Mouse (Mus musculus) right cerebral cortex, postnatal 10 days (tissue): ENCODE measurements around the gene Tcf3.

Experiments
- DNase-seq, 2 experiments: peaks; one replicate each; pipeline ENCODE4 v3.0.0; 2021; ENCODE audit warnings: low spot score in 2 of 2

The Tcf3 gene

DNA sequence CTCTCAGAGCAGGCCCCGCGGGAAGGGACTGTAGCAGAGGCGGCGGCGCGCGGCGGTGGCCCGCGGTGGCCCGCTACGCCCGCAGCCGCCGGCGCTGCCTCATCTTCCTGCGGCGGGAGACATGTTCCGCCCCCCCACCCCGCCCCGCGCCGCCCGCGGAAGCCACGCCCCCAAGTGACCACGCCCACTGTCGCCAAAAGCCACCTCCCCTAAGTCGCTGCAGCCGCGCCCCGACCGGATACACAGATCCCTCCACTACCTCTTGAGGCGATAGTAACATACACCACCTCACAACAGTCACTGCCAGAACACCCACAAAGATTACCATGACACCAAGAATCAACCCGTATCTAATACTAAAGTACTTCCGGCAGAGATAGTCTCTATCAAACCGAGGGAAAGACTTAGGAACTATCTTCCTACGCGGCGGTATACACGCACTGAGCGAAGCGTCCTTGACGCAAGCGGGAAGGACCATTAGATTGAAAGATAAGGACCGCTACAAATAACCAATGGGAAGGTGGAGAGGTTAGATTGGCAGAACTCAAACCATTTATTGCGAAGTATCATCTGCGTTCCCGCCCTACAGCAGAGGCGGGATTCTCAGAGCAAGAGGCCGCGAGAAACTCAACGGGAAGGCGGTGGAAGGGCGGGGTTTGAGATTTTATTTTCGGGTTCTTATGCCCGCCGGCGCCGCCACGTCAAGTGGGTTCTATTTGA, at the start of gene Tcf3:
Gene Tcf3, minus strand, starts transcription at position 135 of the 720 bp plus-strand sequence.
- peak; percentile 97 to 98 for DNase-seq

DNA sequence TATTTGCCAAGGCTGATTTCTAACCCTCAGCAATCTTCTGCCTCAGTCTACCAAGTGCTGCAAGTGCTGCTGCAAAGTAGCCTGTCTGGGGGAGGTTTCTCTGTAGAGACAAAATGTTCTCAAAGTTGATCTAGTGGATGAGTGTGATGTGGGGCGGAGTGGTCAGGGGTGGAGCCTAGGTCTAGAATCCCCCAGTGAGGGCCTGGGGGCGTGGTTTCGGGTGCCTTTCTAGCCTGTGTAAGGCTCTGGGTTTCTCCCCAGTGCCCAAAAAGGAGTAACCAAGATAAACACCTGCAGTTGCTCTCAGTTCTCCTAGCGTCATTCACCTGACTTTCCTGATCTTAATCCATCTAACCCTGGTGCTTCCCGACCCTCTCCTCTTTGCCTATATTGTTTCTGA, 47.6 kb upstream of the Tcf3 start:
- DNase-seq = no peak

DNA sequence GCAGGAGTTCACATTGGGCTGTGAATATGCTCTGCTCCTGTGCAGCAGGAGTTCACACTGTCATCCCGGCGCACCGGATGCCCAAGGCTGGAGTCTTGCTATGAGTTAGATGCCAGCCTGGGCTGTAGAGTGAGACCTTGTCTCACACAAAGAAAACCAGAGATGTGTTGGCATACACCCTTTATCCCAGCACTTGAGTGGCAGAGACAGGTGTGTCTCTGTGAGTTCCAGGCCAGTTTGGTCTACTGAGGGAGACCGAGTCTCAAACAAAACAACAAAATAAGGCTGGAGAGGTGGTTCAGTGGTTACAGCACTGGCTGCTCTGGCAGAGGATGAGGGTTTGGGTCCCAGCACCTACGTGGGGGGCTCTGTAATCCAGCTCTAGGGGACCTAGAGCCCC, 45.1 kb upstream of the Tcf3 start:
- no peak for DNase-seq

DNA sequence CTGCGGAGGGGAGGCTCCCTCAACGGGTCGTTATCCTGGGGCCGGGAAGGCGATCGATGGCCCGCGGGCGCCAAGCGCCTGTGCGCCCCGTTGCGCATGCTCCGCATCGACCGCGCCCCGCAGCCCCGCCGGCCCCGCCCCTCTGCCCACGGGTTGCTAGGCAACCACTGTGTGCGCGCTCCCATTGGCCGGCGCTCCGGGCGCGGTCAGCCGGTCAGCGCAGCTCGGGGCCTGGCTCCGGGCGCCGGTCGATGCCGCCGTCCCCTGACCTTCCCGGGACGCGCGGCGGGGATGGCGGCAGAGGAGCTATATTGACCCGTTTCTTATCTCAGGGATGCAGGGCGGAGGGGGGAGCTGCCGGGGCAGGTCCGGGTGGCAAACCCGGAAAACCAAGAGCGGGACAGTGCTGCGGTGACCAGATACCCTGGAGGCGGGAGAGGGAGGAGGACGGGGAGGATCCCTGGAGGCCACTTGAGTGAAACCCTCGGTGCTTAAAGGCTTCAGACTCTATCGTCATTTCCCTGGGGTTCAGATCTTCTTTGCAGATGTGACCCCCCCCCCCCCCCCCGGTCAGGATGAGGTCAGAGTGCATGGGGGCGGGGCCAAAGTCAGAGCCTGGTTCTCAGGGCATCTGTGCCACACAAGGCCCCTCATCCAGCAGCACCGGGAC, 42.0 kb upstream of the Tcf3 start:
- peak; percentile 92 to 93 for DNase-seq

DNA sequence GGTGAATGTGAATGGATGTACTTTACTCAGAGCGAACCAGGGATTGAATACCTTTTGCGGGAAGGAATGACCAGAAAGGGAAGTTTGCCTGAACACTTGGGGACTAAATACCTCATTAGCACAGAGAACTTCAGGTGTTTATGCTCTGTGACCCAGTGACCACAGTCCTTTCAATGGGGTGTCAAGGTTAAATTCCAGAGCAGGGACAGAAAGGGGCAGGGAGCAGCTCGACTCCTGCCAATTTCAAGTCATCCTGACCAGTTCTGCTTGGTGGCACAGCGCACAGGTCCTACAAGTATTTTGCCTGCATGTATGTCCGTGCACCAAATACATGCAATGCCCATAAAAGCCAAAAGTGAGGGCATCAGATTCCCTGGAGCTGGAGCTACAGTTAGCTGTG, 31.6 kb upstream of the Tcf3 start:
- DNase-seq = no peak

DNA sequence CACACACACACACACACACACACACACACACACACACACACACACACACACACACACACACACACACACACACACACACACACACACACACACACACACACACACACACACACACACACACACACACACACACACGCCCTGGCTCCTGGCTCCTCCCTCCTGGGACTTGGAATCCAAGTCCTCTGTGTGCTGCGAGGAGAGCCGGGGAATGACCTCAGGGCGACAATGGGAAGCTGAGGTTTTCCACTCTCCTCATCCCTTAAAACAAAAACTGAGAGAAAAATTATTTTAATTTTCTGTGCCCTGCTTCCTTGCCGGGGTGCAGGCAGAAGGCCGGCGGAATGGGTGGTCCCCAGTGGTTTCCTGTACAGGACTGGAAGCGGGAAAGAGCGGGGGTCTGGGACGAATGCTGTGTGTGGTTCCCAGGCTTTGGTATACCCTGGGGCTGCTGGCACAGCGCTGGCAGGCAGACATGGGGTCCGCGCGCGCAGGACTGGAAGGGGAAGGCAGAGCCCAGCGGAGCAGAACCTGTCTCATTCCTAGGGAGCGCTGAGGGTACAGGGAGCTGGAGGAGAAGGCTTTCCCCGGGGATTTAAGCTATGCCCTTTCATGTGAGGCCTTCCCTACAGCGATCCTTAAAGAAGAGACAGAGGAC, 31.1 kb upstream of the Tcf3 start:
- DNase-seq = no peak

DNA sequence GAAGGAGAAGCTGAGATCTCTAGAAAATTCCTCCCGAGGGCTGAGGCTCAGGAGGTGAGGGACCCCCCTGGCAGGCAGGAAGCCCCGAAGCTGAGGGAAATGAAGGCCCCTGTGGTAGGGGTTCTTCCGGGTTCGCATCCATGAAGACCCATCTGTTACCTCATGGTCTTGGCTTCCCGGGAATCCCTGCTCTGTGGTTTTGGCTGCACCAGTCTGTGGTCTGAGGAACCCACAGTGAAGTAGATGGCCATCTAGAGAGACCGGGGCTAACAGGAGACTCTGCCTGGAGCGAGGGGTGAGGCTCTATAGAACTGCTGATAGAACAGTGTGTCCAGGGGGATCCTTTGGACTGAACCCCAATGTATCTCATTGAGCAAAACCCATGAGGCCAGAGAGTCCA, 27.9 kb upstream of the Tcf3 start:
- DNase-seq = no peak

DNA sequence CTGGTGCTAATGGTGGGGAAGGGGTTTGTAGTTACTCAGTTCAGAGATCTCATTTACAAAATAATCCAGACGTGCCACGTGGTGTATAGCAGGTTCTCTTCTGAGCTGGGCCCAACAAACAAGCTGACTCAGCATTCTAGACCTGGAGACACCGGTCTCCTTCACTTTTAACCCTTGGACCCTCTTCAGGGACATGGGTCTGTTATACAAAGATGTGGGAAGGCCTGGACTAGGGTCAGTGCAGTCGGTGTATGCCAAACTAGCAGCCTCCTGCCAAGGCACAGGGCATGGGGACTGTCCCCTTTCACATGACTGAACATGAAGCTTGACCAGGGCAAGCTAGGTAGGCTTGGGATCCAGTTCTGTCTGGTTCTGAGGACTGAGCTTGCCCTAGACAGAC, 26.9 kb upstream of the Tcf3 start:
- no peak for DNase-seq

DNA sequence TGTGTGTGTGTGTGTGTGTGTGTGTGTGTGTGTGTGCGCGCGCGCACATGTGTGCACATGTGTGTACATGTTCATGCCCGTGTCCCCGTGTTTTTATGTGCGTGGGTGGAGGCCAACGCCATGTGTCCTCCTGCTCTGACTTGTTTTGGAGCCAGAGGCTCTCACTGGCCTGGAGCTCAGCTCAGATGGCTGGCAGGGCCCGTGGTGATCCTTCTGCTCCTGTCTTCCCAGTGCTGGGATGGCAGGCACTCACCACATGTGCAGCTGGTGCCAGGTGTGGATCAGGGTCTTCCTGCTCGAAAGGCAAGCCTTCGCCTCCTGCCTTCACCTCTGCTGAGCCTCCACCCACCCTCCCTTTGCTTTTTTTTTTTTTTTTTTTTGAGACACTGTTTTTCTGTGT, 26.2 kb upstream of the Tcf3 start:
- no peak for DNase-seq

DNA sequence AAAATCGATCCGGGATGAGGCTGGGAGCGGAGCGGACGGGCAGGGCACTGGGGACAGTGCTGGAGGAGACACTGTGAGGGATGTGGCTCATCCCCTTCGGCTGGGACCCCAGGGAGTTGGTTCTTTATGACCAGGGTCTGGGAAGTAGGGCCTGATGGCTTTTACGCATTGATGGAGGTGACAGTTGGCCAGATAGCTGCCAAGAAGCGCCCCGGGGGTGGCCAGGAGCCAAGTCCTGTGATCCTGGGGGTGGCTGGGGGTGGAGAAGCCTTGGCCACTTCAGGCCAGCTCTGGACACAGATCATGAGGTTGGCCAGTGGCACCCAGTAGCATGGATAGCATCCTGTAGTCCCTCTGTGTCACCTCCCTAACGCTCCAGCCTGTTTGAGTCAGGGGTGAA, 25.8 kb upstream of the Tcf3 start:
- DNase-seq = no peak

DNA sequence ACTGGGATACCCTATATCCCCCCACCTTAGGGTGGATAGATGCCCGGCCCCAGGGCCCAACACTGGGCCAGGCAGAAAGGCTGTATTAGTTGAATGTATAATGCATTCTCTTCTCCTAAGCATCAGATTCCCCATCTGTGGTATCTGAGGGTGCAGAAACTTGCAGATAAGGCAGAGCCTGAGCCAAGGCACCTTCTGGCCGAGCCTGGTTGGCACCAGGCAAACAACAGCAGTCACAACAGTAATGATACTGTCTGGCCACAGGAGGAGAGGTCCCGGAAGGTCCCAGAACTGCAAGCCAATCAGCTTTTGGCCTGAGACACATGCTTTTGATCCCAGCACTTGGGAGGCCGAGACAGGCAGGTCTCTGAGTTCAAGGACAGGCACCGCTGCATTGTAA, 22.2 kb upstream of the Tcf3 start:
- no peak for DNase-seq

DNA sequence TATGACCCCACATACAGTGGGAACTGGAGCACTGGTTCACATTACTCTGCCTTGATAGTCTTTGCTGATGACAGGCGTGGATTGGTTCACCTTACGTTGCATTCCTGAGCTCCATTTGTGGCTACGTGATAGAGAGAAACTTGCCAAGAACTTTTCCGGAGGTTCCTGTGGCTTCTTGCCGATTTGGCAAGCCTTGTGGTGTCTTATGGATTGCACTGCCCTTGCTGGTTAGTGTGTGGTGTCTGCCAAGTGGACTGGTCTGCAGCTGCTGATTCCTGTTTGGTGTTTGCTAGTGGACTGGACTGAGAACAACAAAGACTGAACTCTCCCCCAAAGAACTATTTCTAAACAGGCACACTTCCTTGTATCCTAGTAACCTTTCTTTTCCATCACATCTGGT, 21.3 kb upstream of the Tcf3 start:
- DNase-seq = no peak

DNA sequence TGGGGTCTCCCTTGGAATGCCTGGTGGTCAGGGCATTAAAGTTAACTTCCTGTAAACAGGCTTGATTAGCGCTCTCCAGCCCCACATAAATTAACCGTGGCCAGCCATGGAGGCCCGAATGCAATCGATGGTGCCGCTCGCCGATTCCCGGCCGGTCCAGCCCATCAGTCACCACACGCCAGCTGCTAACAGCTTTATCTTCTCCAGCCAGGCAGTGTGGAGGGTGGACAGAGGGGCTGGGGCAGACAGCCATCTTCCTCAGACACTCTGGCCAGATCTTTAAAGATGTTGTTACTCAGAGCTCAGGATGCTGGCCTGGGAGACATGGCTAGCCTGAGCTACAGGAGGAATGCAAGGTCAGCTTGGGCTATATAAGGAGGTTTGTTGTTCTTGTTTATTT, 20.2 kb upstream of the Tcf3 start:
- no peak for DNase-seq

DNA sequence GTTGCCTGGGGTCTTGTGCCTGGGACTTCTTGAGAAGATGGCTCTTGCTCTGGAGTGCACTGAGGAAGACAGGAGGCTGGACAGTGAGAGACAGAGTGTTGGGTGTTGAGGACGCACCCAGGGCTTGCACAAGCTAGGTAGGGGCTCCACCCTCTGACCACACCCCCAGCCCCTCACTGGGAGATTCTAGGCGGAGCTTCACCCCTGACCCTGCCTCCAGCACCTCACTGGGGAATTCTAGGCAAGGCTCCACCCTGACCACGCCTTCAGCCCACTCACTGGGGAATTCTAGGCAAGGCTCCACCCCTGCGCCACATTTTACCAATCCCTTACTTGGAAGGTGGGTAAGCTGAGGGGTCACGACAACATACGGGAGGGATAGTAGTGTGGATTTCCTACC, 17.2 kb upstream of the Tcf3 start:
- DNase-seq = no peak

DNA sequence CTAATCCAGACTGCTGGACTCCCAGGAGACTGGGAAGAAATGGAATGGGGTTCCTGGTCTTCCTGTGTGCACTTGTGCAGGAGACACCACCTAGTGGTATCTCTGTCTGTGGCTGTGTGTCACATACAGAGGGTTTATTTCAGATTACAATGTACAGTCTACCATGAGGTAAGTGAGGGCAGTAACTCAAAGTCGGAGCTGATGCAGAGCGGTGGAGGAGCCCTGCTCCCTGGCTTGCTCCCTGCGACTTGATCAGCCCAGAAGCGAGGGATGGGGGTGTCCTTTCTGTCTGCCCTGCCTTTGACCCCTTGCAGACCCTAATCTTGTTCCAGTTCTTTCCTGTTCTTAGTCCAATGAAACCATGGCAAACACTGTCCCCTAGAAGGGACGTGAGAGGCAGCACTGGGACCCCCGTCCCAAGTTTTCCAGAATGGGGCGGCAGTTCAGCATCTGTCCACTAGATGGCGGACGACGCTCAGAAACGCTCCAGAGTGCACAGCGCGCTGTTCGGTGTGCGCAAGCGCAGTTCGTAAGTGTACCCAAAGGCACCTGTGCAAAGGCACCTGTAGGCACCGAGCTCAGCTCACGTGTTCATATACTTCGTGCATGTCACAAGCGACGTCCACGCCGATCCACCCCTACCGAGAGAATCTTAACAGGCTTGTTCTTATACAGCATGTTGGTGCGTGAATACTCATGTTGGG, 12.6 kb upstream of the Tcf3 start:
- DNase-seq = peak; percentile 81 to 86

DNA sequence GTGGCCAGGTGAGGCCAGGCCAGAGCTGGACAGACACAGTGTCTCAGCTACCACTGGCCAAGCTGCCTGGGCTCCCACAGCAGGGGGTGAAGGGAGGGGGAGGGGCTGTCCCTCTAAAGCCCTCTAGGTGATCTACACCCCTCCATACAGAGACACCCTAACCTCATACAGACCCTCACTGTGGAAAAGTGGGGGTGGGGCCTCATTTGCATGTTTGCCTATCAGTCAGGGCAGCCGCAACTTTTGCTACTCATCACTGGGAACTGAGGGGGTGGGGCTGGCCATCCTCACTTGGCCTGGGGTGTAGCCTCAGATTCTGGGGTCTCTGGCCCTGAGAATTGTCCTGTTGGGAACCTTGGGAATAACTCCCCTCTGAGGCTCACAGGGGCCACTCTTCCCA, 11.6 kb upstream of the Tcf3 start:
- DNase-seq = no peak

DNA sequence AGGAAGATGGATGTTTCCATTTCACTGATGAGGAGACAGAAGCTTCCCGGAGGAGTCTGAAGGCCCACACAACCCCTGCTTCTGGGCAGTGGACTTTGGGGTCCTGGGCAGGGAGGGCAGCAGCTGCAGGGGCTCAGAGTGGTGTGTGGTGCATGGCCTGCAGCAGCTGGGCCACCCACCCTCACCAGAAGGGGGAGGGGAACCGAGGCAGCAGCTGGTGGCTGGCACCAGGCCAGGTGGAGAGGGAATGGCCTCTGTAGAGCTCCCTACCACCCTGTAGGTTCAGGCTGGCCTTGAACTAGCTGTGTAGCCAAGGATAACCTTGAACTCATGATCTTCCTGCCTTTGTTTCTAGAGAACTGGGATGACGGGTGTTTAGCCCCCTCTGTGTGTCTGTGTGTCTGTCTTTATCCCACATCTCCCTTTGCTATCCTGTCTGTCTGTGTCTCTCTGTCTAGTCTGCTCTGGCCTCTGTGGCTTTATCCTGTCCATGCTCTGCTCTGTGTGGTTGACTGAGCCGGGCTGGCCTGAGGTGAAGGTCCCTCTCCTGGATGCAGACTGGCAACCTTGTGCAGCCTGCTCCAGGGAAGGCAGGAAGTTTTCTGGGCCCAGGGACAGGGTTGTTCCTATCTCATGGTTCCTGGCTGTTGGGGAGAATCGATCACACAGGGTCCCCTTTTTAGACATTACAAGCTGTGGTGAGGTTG, 11.0 kb upstream of the Tcf3 start:
- DNase-seq = no peak

DNA sequence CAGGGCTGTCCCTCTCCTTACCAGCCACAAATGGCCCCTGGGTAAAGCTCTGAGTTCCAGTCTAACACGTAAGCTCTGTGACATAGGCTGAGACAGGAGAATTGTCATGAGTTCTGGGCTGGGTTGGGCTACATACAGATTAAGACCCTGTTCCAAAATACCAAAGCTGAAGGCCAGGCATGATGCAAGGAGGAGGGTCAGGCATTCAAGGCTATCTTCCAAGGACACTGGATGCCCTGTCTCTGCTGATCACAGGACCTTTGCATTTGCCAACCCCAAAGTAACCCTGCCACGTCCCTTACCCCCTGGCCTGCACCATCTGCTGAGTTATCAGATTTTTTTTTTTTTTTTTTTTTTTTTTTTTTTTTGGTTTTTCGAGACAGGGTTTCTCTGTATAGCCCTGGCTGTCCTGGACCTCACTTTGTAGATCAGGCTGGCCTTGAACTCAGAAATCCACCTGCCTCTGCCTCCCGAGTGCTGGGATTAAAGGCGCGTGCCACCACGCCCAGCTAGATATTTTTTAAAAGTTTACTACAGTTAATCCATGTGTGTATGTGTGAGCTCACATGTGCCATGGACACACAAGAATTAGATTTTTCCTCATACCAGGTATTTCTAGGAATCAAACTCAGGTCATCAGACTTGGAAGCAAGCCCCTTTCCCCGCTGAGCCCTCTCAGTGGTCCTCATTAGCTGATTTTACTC, 10.3 kb upstream of the Tcf3 start:
- DNase-seq = no peak

DNA sequence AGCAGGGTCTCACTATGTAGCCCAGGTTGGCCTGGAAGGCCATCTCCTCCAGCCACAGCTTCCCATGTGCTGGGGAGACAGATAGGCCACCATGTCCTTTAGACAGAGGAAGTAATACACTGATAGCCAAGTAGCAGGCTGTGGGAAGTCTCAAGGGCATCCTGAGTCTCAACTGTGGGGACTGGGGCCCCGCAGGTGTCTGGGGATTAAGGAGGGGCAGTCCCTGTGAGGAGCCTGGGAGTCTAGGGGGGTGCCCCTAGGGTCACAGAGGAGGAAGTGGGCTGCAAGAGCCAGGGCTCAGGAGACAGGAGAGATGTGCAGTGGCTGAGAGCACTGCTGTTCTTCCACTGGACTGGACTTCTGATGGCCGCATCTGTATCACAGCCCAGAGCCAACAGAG, 9.5 kb upstream of the Tcf3 start:
- DNase-seq = no peak

DNA sequence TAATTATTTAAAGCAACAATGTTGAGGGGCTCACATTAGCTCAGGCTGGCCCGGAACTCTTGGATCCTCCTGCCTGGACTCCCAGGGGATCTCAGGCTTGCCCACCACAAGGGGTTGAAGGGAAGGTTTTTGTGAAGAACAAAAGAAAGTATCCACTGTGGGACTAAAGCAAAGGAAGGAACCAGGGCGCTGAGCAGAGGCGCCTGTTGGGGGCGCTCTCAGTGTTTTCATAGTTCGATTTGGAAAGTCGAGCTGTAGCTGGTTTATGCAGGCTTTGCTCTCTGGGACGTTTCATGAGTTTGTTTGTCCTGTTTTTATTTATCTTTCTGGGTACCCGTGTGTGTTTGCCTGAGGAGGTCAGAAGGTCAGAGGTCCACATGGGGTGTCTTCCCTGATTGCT, 8.2 kb upstream of the Tcf3 start:
- DNase-seq = no peak

DNA sequence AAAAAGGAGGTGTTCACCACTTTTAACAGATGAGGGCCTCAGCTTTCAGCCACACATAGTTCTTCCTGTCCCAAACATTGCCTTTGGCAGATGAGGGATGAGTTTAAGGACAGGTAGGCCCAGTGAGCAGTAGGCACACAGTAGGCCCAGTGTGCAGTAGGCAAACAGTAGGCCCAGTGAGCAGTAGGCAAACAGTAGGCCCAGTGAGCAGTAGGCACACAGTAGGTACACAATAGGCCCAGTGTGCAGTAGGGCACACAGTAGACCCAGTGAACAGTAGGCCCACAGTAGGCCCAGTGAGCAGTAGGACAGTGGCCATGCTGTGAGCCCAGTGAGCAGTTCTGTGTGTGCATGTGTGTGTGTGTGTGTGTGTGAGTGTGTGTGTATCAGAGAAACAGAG, 6.6 kb upstream of the Tcf3 start:
- DNase-seq = no peak
